Mouse (Mus musculus) heart, postnatal 0 days (tissue): ENCODE measurements around the gene Dbp. TPM values are rescaled to one million over a fixed set of nuclear protein-coding genes. Genes with fewer than 3 reads are reported as not detected.

ENCODE experiments used
- ATAC-seq: fragments of 200-750 bp; cut with Nextera tagmentation; 2 replicates; pipeline ENCODE4 v1.8.0; 2017; ENCODE audit warnings: low read depth, moderate number of reproducible peaks, moderate library complexity; ENCODE audit not compliant: insufficient read depth
- DNase-seq: peaks from one replicate; pipeline ENCODE4 v3.0.0-alpha.2; 2016; ENCODE audit warnings: low spot score
- H3K27ac ChIP-seq: fragments of 300-500 bp; sonication (generic); 2 replicates; pipeline ENCODE4 v1.5.1; 2014; ENCODE audit warnings: low read depth, mild to moderate bottlenecking
- H3K27me3 ChIP-seq: fragments of 300-500 bp; sonication (generic); 2 replicates; pipeline ENCODE4 v1.6.1; 2014; ENCODE audit warnings: low read length, mixed read lengths; ENCODE audit not compliant: control insufficient read depth, insufficient read depth
- H3K36me3 ChIP-seq: fragments of 300-500 bp; sonication (generic); replicated peaks from 2 replicates; pipeline ENCODE4 v1.6.1; 2014; ENCODE audit warnings: low read length, mixed read lengths; ENCODE audit not compliant: control insufficient read depth, insufficient read depth
- H3K4me1 ChIP-seq: fragments of 300-500 bp; sonication (generic); 2 replicates; pipeline ENCODE4 v1.6.1; 2014; ENCODE audit warnings: antibody characterized with exemption; ENCODE audit not compliant: control insufficient read depth, insufficient read depth
- H3K4me2 ChIP-seq: fragments of 300-500 bp; sonication (generic); 2 replicates; pipeline ENCODE4 v1.6.1; 2014; ENCODE audit warnings: low read depth, mild to moderate bottlenecking, low read length, moderate library complexity
- H3K4me3 ChIP-seq: fragments of 300-500 bp; sonication (generic); 2 replicates; pipeline ENCODE4 v1.5.1; 2014; ENCODE audit warnings: low read depth, low read length
- H3K9ac ChIP-seq: fragments of 300-500 bp; sonication (generic); replicated peaks from 2 replicates; pipeline ENCODE4 v1.6.1; 2014; ENCODE audit warnings: low read depth, low read length, mixed read lengths
- H3K9me3 ChIP-seq: fragments of 300-500 bp; sonication (generic); replicated peaks from 2 replicates; pipeline ENCODE4 v1.6.1; 2016; ENCODE audit warnings: low read length; ENCODE audit not compliant: control insufficient read depth
- CTCF ChIP-seq: IDR thresholded peaks from 2 replicates; pipeline ENCODE4 v1.5.1; 2016; ENCODE audit warnings: antibody characterized with exemption, control low read depth, low read depth
- EP300 ChIP-seq: IDR thresholded peaks from 2 replicates; pipeline ENCODE4 v1.6.1; 2016; ENCODE audit warnings: antibody characterized with exemption, low read depth
- WGBS: fragments of 180-500 bp; shearing (Covaris S2); extraction: QIAGEN DNeasy Blood & Tissue Kit; methylation state at CpG from one replicate; pipeline ENCODE4 v1.1.7; 2014; 5-methylcytosine and 5-hydroxymethylcytosine counted together
- polyA plus RNA-seq: library from polyadenylated mRNA; unstranded; fragments of >200 nt; fragmentation: Nextera tagmentation; extraction: Ambion mirVana; gene quantifications from 2 replicates; pipeline ENCODE4 v1.2.1, GENCODE M21; 2015
- total RNA-seq: library from RNA; depleted of rRNA; stranded (reverse); fragments of >200 nt; gene quantifications from 2 replicates; pipeline ENCODE4 v1.2.3, GENCODE M21; 2014; ENCODE audit warnings: low replicate concordance

Dbp gene
- total and polyA plus RNA-seq, 2 experiments from 2014 or later, result 21.9 to 29.3 TPM

DNA sequence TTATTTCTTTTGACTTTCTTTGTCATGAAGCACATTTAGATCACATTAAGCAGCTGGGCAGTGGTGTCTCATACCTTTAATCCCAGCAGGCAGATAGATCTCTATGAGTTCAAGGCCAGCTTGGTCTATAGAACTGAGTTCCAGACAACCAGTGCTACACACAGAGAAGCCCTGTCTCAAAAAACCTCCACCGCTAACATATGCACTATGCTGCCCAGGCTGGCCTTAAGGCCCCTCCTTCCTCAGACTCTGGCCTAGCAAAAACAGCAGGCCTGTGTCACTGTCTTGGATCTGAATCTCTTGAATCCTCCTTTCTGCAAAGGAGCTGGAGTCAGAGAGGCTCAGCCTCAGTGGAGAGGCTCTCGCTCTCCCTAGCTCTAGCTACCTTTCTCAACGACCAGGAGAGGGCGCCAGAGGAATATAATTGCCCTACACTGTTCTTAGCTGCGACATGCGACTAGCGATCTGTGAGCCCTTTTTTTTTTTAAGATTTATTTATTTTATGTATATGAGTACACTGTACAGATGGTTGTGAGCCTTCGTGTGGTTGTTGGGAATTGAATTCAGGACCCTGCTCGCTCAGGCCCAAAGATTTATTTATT, 34.4 kb downstream of the Dbp start:
- no peak overlapping the region for H3K9ac ChIP-seq
- H3K4me3 ChIP-seq, result no peak overlapping the region
- H3K4me2 ChIP-seq, result no peak overlapping the region
- TF ChIP-seq EP300, result no peak
- peak; percentile 88 for TF ChIP-seq CTCF
- H3K27me3 ChIP-seq, result no peaks in the 10 kb centered on the region
- no peaks in the 10 kb centered on the region for H3K9me3 ChIP-seq
- no peaks in the 10 kb centered on the region for H3K36me3 ChIP-seq
- ATAC-seq, result peak; percentile 76
- no peaks in the 10 kb centered on the region for H3K4me1 ChIP-seq
- H3K27ac ChIP-seq, result no peak overlapping the region
- 5% methylated on average over 9 of the region's 9 CpGs for WGBS
- peak; percentile 67 for DNase-seq

GRCm38 (mm10) chr7:45739820-45740219, 34.9 kb downstream of the Dbp start:
- 51% methylated on average over 10 of the region's 10 CpGs for WGBS
- no peak for DNase-seq
- Histone ChIP-seq H3K27ac (no peak overlapping the region), H3K9me3 (no peaks in the 10 kb centered on the region), H3K4me1 (no peaks in the 10 kb centered on the region), H3K9ac (no peak overlapping the region), H3K4me2 (no peak overlapping the region), H3K27me3 (no peaks in the 10 kb centered on the region), H3K4me3 (no peak overlapping the region), H3K36me3 (no peaks in the 10 kb centered on the region)
- TF ChIP-seq EP300 (no peak), CTCF (no peak)
- no peak for ATAC-seq

DNA sequence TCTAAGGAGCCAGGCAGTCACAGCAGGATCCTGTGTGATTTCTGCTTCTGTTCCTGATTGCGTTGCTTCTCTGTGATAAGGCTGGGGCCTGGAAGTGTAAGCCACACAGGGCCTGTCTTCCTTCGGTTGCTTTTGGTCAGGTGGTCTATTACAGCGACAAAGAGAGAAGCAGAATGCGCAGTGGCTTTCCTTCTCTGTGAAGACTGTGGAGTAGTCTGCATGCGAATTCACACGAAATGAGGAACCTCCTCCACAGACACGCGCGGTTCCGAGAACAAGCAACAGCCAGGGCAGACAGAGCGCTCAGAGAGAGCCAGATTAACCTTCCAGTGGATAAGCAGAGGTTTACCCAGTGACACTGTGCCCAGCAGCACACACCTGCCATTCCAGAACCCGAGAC, 36.4 kb downstream of the Dbp start:
- WGBS, result 76% methylated on average over 12 of the region's 12 CpGs
- no peak overlapping the region for H3K4me2 ChIP-seq
- no peak for ATAC-seq

DNA sequence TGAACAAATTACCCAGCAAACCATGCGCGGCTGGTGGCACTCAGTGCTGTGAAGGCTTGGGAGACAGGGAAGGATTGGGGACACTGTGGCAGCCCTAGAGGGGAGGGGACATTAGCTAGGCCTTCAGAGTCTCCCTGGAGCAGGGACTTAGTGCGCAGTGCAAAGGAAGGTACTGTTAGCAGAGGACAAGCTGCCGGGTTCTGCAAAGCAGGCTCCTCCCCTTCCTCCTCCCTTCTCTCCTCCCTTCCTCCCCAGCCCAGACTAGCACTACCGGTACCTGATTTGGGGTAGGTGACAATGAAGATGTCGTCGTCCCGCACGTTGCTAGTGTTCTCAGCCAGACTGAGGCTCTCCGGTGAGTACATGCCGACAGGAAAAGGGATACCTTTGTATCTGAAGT, 36.9 kb downstream of the Dbp start:
- TF ChIP-seq CTCF (no peak), EP300 (no peak)
- ATAC-seq (no peak), DNase-seq (no peak)
- no peak overlapping the region for H3K27ac ChIP-seq
- H3K27me3 ChIP-seq, result no peaks in the 10 kb centered on the region
- H3K4me1 ChIP-seq, result no peaks in the 10 kb centered on the region
- H3K36me3 ChIP-seq, result no peaks in the 10 kb centered on the region
- no peak overlapping the region for H3K9ac ChIP-seq
- H3K4me3 ChIP-seq, result no peak overlapping the region; the same call in 1 of the 2 replicates
- 40% methylated on average over 11 of the region's 11 CpGs for WGBS
- H3K9me3 ChIP-seq, result no peaks in the 10 kb centered on the region
- H3K4me2 ChIP-seq, result peak overlapping the region; percentile 28; the same call in 1 of the 2 replicates

More for the DNA sequence above, 36.4 kb downstream of the Dbp start:
- Histone ChIP-seq H3K9ac (no peak overlapping the region), H3K4me3 (no peak overlapping the region), H3K27ac (no peak overlapping the region), H3K27me3 (no peaks in the 10 kb centered on the region), H3K36me3 (no peaks in the 10 kb centered on the region), H3K4me1 (no peaks in the 10 kb centered on the region), H3K9me3 (no peaks in the 10 kb centered on the region)
- TF ChIP-seq CTCF (no peak), EP300 (no peak)
- DNase-seq, result no peak

GRCm38 (mm10) chr7:45742338-45742737, 37.5 kb downstream of the Dbp start:
- no peak overlapping the region; the same call in 1 of the 2 replicates for H3K4me3 ChIP-seq
- TF ChIP-seq CTCF (no peak; the same call in 1 of the 2 replicates), EP300 (no peak)
- H3K4me2 ChIP-seq, result peak overlapping the region; percentile 28; the same call in 1 of the 2 replicates
- DNase-seq, result no peak
- whole genome bisulfite sequencing, result 34% methylated on average over 19 of the region's 19 CpGs
- no peaks in the 10 kb centered on the region for H3K4me1 ChIP-seq
- no peaks in the 10 kb centered on the region for H3K36me3 ChIP-seq
- no peak for ATAC-seq
- no peaks in the 10 kb centered on the region for H3K9me3 ChIP-seq
- H3K9ac ChIP-seq, result no peak overlapping the region
- no peaks in the 10 kb centered on the region for H3K27me3 ChIP-seq
- no peak overlapping the region for H3K27ac ChIP-seq

GRCm38 (mm10) chr7:45744387-45744786, 39.5 kb downstream of the Dbp start:
- no peaks in the 10 kb centered on the region for H3K36me3 ChIP-seq
- TF ChIP-seq EP300 (no peak), CTCF (no peak)
- H3K27ac ChIP-seq, result no peak overlapping the region
- peak; percentile 71 for ATAC-seq
- no peaks in the 10 kb centered on the region for H3K27me3 ChIP-seq
- H3K9ac ChIP-seq, result no peak overlapping the region
- WGBS, result 32% methylated on average over 2 of the region's 2 CpGs
- H3K4me3 ChIP-seq, result no peak overlapping the region
- H3K4me2 ChIP-seq, result no peak overlapping the region
- no peaks in the 10 kb centered on the region for H3K9me3 ChIP-seq
- peak; percentile 80 for DNase-seq
- peaks cover 8% of the 10 kb centered on the region; the same call in 1 of the 2 replicates for H3K4me1 ChIP-seq
